Mouse (Mus musculus): Measurements from ENCODE around the gene Msh3.

DNA sequence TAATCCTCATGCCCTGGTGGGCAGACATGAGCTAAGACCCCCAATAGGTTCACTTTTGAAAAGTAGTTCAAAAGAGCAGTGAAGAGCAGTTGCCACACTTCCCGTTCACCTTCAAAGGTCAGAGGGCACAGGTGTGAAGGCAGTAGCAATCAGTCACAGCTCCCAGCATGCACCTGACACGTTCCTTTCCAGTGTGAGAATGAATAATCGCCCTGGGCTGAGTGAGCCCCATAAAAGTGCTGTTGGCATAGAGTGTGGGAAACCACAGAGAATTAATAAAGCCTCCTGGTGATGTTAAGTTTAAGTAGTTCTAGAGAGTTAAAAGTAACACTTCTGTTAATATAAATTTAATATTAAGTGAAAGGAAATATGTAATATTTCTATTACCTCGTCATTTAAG, 63.2 kb downstream of the Msh3 start:
- TF ChIP-seq CTCF (IDR thresholded peaks at IDR 0.05; ENCODE audit: control insufficient read depth, insufficient read depth, insufficient replicate concordance, low read depth, low read length) (no peak), POLR2A (IDR thresholded peaks at IDR 0.05; ENCODE audit: control insufficient read depth, low read depth, low read length) (no peak)

Data from testis, adult 2 months (tissue).